Comparison of ENCODE assay signal across 8 mouse cellular contexts in genomic region chr7:129307042-129307825, GRCm38 (mm10). TPM values are rescaled to one million over a fixed set of nuclear protein-coding genes. Genes with fewer than 3 reads are reported as not detected.
DNase-seq lines count a peak whose midpoint lies in the region; ATAC-seq and TF ChIP-seq lines count a peak whose summit lies in the region.

No protein-coding gene starts in this region.

- H3K36me3 ChIP-seq in ES-E14 (ENCODE audit: control insufficient read depth, insufficient read depth, low read length, poor library complexity, severe bottlenecking) = no peaks in the 10 kb centered on the region
- H3K36me3 ChIP-seq in hindbrain, embryonic 16.5 days (ENCODE audit: control insufficient read depth, insufficient read depth, low read length) = no peaks in the 10 kb centered on the region
- H3K36me3 ChIP-seq in neural tube, embryonic 12.5 days = no peaks in the 10 kb centered on the region

- no peak overlapping the region for H3K9ac ChIP-seq in ES-E14 (ENCODE audit: insufficient read depth, low read depth, low read length, poor library complexity, severe bottlenecking)
- no peak overlapping the region for H3K9ac ChIP-seq in hindbrain, embryonic 16.5 days (ENCODE audit: low read depth, low read length)
- no peak overlapping the region for H3K9ac ChIP-seq in neural tube, embryonic 12.5 days

- DNase-seq in gastrocnemius, postnatal 10 days = peak; percentile 9
- DNase-seq in gastrocnemius, postnatal 25 days = no peak
- DNase-seq in ES-E14 (ENCODE audit: low read depth, low spot score) = peak; percentile 63
- DNase-seq in embryo, embryonic 11.5 days (ENCODE audit: low read depth, low spot score) = peak; percentile 38
- DNase-seq in left cerebral cortex, adult 8-10 months (ENCODE audit: low spot score in 2 of 2) = no peak
- DNase-seq in frontal cortex, postnatal 36 days (ENCODE audit: low spot score in 2 of 2) = no peak

- H3K4me3 ChIP-seq in ES-E14 (ENCODE audit: insufficient read depth in 1 of 2, low read depth in 1 of 2, low read length in 2 of 2, poor library complexity in 1 of 2, severe bottlenecking in 1 of 2) = no peak overlapping the region
- H3K4me3 ChIP-seq in hindbrain, embryonic 16.5 days (ENCODE audit: low read length) = no peak overlapping the region
- H3K4me3 ChIP-seq in neural tube, embryonic 12.5 days = no peak overlapping the region

- ATAC-seq in hindbrain, embryonic 16.5 days = peak; percentile 76
- no peak for ATAC-seq in neural tube, embryonic 12.5 days (ENCODE audit: low FRiP score, low read depth)

- H3K27ac ChIP-seq in ES-E14 (ENCODE audit: insufficient read depth, low read depth, low read length, poor library complexity, severe bottlenecking) = no peak overlapping the region
- H3K27ac ChIP-seq in hindbrain, embryonic 16.5 days (ENCODE audit: low read depth, low read length) = no peak overlapping the region
- H3K27ac ChIP-seq in neural tube, embryonic 12.5 days = no peak overlapping the region

- no peaks in the 10 kb centered on the region for H3K9me3 ChIP-seq in ES-E14 (ENCODE audit: control insufficient read depth, insufficient read depth, low read depth, low read length)
- no peaks in the 10 kb centered on the region for H3K9me3 ChIP-seq in hindbrain, embryonic 16.5 days (ENCODE audit: control insufficient read depth, low read length)
- H3K9me3 ChIP-seq in neural tube, embryonic 12.5 days = no peaks in the 10 kb centered on the region

- in situ Hi-C loops in ES-E14 (cut with MboI; ENCODE audit: low sequenced_read_pairs in 2 of 2, unreplicated experiment in 2 of 2) = no loop called here

- no peaks in the 10 kb centered on the region for H3K4me1 ChIP-seq in ES-E14 (ENCODE audit: control insufficient read depth in 2 of 2, insufficient read depth in 2 of 2, low read length in 2 of 2, poor library complexity in 1 of 2)
- peaks cover 3% of the 10 kb centered on the region; the same call in 1 of the 2 replicates for H3K4me1 ChIP-seq in hindbrain, embryonic 16.5 days (ENCODE audit: control insufficient read depth, insufficient read depth, low read depth, low read length)
- H3K4me1 ChIP-seq in neural tube, embryonic 12.5 days = no peaks in the 10 kb centered on the region

- H3K4me2 ChIP-seq in hindbrain, embryonic 16.5 days (ENCODE audit: low read length) = no peak overlapping the region
- 0 out of 2 replicates have a peak overlapping the region, but pooled peaks have one; percentile 24 for H3K4me2 ChIP-seq in neural tube, embryonic 12.5 days (replicated peaks)

- H3K27me3 ChIP-seq in hindbrain, embryonic 16.5 days (replicated peaks; ENCODE audit: control insufficient read depth, insufficient read depth, low read length) = no peaks in the 10 kb centered on the region
- H3K27me3 ChIP-seq in neural tube, embryonic 12.5 days (replicated peaks) = no peaks in the 10 kb centered on the region

- WGBS in hindbrain, embryonic 16.5 days = 22% methylated on average over 13 of the region's 13 CpGs
- 29% methylated on average over 13 of the region's 13 CpGs for WGBS in neural tube, embryonic 12.5 days

TF ChIP-seq in ES-E14, 5 proteins besides CTCF, POLR2A, EP300 and RAD21:
- TF ChIP-seq HCFC1 (IDR thresholded peaks at IDR 0.05; ENCODE audit: borderline replicate concordance, insufficient read depth, low read length) (no peak), ZC3H11A (IDR thresholded peaks at IDR 0.05; ENCODE audit: borderline replicate concordance, low read depth, low read length) (peak; percentile 45; the same call in 1 of the 2 replicates), CHD2 (IDR thresholded peaks at IDR 0.05; ENCODE audit: low read depth, low read length) (no peak)

RNA-seq across cellular contexts. Expression of gene Plpp4, which starts 50.4 kb away (rescaled TPM):
- total RNA-seq in gastrocnemius, postnatal 10 days (2021) = under 1 TPM; 0.70 to 0.82 TPM
- total RNA-seq in gastrocnemius, postnatal 25 days (2021) = not detected
- not detected in 2 replicates for total RNA-seq in ES-E14 (2012; rRNA removed)
- polyA plus RNA-seq in hindbrain, embryonic 16.5 days (2015; fragmentation: Nextera tagmentation; extraction: Ambion mirVana) = 15.2 and 15.6 TPM in 2 replicates
- polyA plus RNA-seq in neural tube, embryonic 12.5 days (2016; fragmentation: Nextera tagmentation; extraction: Ambion mirVana) = 1.2 and 1.5 TPM in 2 replicates
- total RNA-seq in left cerebral cortex, adult 8-10 months (2022) = 1 to 10 TPM; 7.2 to 9.2 (median 7.9) TPM

Comparison
In these comparisons a context has a peak if more than half of its experiments do, and no peak if none do; other contexts are left out.
1. DNase-seq: peak in gastrocnemius, postnatal 10 days (single experiment), ES-E14 (single experiment) and embryo, embryonic 11.5 days (single experiment); none in gastrocnemius, postnatal 25 days (single experiment), left cerebral cortex, adult 8-10 months (0 of 2) and frontal cortex, postnatal 36 days (0 of 2).